Mouse (Mus musculus) urinary bladder, postnatal 10 days (tissue): Measurements from ENCODE around the gene Wars.

ENCODE experiments used
- DNase-seq: peaks from one replicate; pipeline ENCODE4 v3.0.0; 2022; ENCODE audit warnings: low spot score

Wars gene

GRCm38 (mm10) chr12:108825561-108826224 is 68.3 kb downstream of the Wars start:
- no peak for DNase-seq

GRCm38 (mm10) chr12:108824225-108824874 is 69.6 kb downstream of the Wars start:
- DNase-seq, result no peak

- DNase-seq, result no peak
These were observed 70.9 kb downstream of the Wars start for GRCm38 (mm10) chr12:108823036-108823435.

GRCm38 (mm10) chr12:108820461-108820860 is 73.5 kb downstream of the Wars start:
- DNase-seq, result no peak

GRCm38 (mm10) chr12:108816569-108816968 is 77.4 kb downstream of the Wars start:
- no peak for DNase-seq

GRCm38 (mm10) chr12:108814470-108814869 is 79.5 kb downstream of the Wars start:
- no peak for DNase-seq

- no peak for DNase-seq
These were observed 81.5 kb downstream of the Wars start for GRCm38 (mm10) chr12:108812463-108812862.

GRCm38 (mm10) chr12:108811133-108811532 is 82.8 kb downstream of the Wars start:
- no peak for DNase-seq

- DNase-seq, result no peak
These were observed 83.7 kb downstream of the Wars start for GRCm38 (mm10) chr12:108810309-108810708.
